ENCODE assay signal across 1 mouse cellular context in the genomic region with DNA sequence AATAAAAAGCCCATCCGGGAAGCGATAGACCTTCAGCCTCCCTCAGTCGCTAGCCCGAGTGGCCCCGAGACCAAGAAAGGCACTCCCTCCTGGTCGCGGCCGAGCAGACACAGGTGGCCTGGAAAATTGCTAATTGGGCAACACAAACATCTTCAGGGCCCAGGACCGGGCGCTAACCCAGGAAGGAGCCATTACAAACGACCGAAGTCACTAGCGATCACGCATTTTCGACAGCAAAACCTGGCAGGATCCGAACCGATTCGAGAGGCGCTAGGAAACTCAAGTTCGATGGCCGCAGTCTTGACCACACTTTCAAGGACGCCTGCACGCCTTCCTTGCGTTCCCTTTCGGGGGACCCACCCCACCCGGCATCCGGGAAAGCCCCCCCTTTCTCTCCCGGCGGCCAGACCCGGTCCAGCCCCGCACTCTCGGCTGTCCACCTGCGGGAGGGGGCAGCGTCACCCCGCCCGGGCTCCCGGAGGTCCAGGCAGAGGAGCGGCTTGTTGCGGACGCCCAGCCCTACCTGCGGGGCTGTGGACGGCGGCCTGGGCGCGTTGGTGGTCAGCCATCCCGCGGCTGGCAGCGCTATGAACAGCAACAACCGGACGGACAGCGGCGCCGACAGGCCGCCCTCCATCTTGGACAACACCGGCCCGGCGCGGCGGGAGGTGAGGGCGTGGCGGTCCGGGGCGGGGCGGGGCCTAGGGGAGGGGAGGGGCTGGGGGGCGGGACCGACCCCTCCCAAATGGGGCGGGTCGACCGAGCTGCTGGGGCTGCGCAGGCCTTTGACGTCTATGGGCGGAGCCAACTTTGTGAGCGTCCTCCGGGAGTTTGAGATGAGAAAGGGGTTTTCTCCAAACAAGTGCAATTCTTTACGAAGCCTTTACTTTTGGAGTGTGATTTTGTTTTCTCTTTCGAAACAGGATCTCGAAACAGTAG.
TF ChIP-seq lines count a peak whose summit lies in the region.

No protein-coding gene starts in this region.

TF ChIP-seq in CH12.LX, 34 proteins besides CTCF, POLR2A, EP300 and RAD21:
- TF ChIP-seq HCFC1 (IDR thresholded peaks at IDR 0.05; ENCODE audit: low read depth, low read length) (peak; percentile 61; the same call in 1 of the 2 replicates), GABPA (IDR thresholded peaks at IDR 0.05; ENCODE audit: insufficient replicate concordance, low read depth, low read length) (no peak), POLR2AphosphoS2 (IDR thresholded peaks at IDR 0.05; ENCODE audit: low read depth, low read length) (no peak), USF1 (IDR thresholded peaks at IDR 0.05; ENCODE audit: low read depth, low read length) (no peak), ZKSCAN1 (IDR thresholded peaks at IDR 0.05; ENCODE audit: borderline replicate concordance, low read depth, low read length) (no peak), ZNF384 (IDR thresholded peaks at IDR 0.05; ENCODE audit: low read depth, low read length) (no peak), MXI1 (IDR thresholded peaks at IDR 0.05; ENCODE audit: low read depth, low read length) (peak; percentile 25; the same call in 1 of the 2 replicates), TCF12 (IDR thresholded peaks at IDR 0.05; ENCODE audit: low read depth, low read length) (peak; percentile 37; the same call in 1 of the 2 replicates), TBP (conservative IDR thresholded peaks at IDR 0.05; ENCODE audit: low read depth, low read length) (peak; percentile 82), BHLHE40 (IDR thresholded peaks at IDR 0.05; ENCODE audit: low read depth, low read length) (no peak), ZC3H11A (IDR thresholded peaks at IDR 0.05; ENCODE audit: low read depth, low read length) (no peak), NELFE (IDR thresholded peaks at IDR 0.05; ENCODE audit: low read depth, low read length) (peak; percentile 71), IRF4 (IDR thresholded peaks at IDR 0.05; ENCODE audit: low read depth, low read length) (0 out of 2 replicates have a peak, but pooled peaks have one; percentile 25), JUND (conservative IDR thresholded peaks at IDR 0.05; ENCODE audit: low read depth, low read length) (no peak), NRF1 (IDR thresholded peaks at IDR 0.05; ENCODE audit: low read depth, low read length) (peak; percentile 76), E2F4 (IDR thresholded peaks at IDR 0.05; ENCODE audit: insufficient replicate concordance, low read depth, low read length) (no peak), MAX (IDR thresholded peaks at IDR 0.05; ENCODE audit: low read length) (0 out of 2 replicates have a peak, but pooled peaks have one; percentile 19)
